Mouse (Mus musculus): ENCODE data around the gene Parp4.
A peak's percentile ranks its signal among the peaks of the same experiment; 100 is the strongest.

Gene Parp4

GRCm38 (mm10) chr14:56575416-56575815, at the start of gene Parp4, which contains the start of gene Cenpj:
Gene Parp4, plus strand, starts transcription at chr14:56575619.
Gene Cenpj, minus strand, starts transcription at chr14:56575425.
- peak; percentile 95 for DNase-seq (ENCODE audit: low read depth)

DNA sequence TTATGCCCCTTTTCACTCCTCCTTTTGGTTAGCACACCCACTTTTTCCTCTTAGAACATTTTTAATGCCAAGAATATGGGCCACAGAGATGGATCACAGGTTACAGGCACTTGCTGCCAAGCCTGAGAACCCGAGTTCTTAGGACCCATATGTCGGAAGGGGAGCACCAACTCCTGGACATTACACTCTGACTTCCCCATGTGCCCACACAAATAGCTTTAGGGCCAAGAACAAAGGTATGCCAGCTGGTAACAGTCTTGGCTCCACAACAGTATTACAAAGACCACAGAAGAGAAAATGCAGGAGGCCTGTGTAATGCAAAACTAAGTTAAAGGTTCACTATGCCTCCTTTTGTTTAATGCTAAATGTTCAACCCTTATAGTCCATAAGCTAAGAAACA, 44.6 kb upstream of the Parp4 start:
- no peak for DNase-seq (ENCODE audit: low read depth)

DNA sequence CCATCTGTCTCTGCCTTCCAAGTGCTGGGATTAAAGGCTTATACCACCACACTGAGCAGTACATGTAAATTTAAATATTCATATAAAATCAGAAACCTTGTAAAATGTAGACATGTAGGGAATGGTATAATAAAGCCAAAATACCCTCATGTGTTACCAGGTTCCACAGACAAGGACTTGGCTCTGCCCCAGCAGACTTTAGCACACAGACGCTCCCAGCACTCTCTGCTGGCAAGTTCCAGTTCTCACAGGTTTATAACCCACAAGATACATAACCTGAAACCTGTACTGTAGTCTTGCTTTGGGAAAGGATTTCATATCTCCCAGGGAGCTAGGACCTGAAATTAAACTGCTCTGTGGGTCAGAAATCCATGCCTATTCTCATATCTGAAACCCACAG, 30.5 kb upstream of the Parp4 start:
- no peak for DNase-seq (ENCODE audit: low read depth)

GRCm38 (mm10) chr14:56545491-56545890, 29.9 kb upstream of the Parp4 start:
- DNase-seq (ENCODE audit: low read depth): no peak

DNA sequence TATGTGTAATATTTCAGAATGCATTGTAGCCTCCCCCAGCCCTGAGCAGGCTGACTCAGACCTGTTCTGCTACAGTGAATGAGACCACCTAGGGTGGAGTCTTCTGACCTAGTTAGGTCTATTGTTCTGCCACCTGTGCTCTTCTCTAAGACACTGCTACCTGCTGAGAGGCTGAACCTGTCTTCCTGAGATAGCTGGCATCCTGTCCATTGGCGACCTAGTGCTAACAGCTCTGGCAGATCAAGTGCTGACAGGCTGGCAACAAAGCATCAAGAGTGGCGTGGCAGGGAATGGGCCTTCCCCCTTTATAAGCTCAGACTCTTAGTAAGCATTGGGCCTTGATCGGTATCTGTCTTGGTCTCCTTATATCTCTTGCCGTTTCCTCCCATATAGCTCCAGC, 24.5 kb upstream of the Parp4 start:
- DNase-seq (ENCODE audit: low read depth): no peak

- DNase-seq (ENCODE audit: low read depth): peak; percentile 30
Measured at GRCm38 (mm10) chr14:56552924-56553323, 22.5 kb upstream of the Parp4 start.

DNA sequence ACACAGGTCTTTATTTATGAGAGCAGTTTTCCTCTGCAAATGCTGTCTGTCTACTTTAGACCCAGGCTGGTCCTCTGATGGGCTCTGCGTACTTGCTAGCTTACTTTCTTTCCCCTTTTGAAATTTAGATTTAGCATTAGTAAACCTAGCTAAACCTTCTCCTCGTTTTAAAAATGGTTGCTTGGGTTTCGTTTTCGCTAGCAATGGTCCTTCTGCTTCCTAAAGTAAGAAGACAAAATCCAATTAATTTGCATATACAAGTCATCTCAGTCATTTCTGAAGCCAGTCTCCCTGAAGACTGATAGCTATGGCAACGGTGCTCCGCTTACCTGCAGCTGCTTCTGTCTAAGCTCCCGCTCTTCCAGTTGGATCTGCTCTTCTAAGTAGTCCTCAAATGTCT, 22.1 kb upstream of the Parp4 start:
- no peak for DNase-seq (ENCODE audit: low read depth)

GRCm38 (mm10) chr14:56554716-56555115, 20.7 kb upstream of the Parp4 start:
- peak; percentile 59 for DNase-seq (ENCODE audit: low read depth)

DNA sequence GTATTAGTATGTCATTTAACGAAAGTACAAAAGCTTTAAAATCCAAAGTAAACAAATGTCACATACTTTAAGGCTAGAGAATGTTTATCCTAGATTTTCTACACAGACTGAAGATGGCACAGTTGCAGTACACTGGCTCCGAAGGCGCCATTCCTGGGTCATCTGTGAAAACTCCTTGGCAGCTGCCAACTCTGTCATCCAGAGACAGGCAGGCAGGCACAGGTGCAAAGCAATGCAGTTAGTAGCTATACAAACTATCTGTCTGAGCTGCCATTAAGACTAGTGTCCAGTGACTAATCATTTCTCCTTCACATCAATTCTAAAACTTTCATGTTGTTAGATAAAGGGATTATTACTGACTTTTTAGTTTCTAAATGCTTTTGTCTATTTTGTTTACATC, 16.3 kb upstream of the Parp4 start:
- no peak for DNase-seq (ENCODE audit: low read depth)

- DNase-seq (ENCODE audit: low read depth): peak; percentile 40
Measured at GRCm38 (mm10) chr14:56567476-56567875, 7.9 kb upstream of the Parp4 start.

GRCm38 (mm10) chr14:56569041-56569440, 6.4 kb upstream of the Parp4 start:
- DNase-seq (ENCODE audit: low read depth): peak; percentile 51

GRCm38 (mm10) chr14:56571310-56572093, 3.9 kb upstream of the Parp4 start:
- peak; percentile 98 for DNase-seq (ENCODE audit: low read depth)

GRCm38 (mm10) chr14:56572546-56572945, 2.9 kb upstream of the Parp4 start:
- DNase-seq (ENCODE audit: low read depth): no peak

DNA sequence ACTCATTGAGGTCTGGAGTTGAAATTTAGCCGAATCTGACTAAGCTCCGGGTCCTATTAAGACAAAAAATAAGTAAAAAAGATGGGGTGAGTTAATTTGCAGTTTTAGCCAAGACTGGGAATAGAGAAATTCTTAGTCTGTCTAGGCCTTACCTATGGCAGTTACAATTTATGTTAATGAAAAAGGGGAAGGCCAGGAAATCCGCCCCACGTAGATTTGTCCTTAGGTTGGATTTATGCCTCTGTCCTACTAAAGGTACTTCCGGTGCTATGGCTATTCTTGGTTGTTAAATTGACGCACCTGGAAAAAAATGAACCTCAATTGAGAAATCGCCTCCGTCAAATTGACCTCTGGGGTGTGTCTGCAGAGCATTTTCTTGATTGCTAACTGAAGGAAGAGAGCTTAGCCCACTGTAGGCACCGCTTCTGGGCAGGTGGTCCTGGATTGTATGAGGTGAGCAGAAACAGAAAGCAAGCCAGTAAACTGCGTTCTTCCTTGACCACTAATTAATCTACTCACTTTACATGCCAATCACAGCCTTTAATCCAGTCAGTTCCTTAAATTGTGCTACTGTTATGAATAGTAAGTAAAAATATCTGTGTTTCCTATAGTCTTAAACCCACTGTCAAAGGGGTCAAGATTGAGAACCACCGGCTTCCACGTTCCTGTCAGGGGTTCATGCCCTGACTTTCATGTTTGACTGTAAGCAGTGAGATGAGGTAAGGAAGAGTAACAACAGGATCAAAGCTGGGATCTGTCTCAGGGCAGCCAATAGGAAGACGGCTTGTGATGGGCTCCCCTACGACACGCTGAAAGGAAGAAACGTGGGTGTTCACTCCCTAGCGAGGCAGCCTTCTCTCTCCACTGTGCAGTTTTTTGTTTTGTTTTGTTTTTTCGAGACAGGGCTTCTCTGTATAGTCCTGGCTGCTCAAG, 816 bp downstream of the Parp4 start:
- no peak for DNase-seq (ENCODE audit: low read depth)

GRCm38 (mm10) chr14:56579011-56579410, 3.6 kb downstream of the Parp4 start:
- DNase-seq (ENCODE audit: low read depth): no peak

DNA sequence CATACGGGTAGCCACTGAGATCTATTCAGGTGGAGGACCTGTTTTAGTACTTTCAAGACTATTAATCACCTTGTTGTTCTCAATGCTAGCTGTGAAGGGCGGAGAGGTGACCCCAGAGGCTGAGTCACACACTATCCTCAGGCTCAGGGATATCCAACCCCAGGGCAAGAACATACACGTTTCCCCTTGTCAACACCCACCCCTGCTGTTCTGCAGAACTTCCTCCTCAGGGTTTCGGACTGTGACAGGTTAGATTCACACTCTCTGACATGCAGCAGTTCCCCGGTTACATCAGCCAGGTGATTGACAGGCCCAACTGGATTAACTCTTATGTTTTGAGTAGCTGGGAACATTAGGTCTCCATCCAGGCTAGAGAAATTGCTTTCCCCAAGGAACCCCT, 5.7 kb downstream of the Parp4 start:
- peak; percentile 41 for DNase-seq (ENCODE audit: low read depth)

DNA sequence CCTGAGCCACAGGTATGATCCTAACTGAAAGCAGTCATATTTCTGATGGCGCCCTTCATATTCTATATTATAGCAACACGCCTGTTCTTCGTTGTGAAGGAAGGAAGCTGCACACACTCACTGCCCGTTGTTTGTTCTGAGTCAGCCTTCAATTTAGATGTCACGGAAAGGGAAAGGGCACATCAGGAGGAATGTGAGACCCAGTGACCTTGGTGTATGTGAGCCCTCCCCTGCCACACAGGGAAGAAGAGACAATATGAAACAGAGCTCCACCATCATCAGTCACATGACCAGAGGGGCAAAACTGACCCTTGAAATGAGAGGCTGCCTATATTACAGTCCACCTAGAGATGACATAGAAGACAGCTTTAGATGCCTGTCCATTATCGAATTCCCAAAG, 6.9 kb downstream of the Parp4 start:
- peak; percentile 33 for DNase-seq (ENCODE audit: low read depth)

GRCm38 (mm10) chr14:56592191-56592590, 16.8 kb downstream of the Parp4 start:
- DNase-seq (ENCODE audit: low read depth): no peak

DNA sequence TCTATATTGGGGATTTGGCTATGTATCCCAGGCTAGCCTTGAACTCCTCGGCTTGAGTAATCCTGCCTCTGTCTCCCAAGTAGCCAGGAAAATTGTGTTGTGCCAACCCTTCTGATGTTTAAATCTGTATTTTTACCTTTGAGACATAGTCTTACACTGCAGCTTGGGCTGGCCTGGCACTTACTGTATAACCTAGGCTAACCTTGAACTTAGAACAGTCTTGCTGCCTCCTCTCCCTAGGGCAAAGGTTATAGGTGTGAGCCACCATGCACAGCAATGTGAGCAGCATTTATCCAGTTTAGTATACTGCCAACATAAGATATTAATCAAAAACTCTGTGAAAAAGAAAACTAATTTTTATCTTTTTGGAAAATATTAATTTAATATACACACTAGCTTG, 19.4 kb downstream of the Parp4 start:
- no peak for DNase-seq (ENCODE audit: low read depth)

DNA sequence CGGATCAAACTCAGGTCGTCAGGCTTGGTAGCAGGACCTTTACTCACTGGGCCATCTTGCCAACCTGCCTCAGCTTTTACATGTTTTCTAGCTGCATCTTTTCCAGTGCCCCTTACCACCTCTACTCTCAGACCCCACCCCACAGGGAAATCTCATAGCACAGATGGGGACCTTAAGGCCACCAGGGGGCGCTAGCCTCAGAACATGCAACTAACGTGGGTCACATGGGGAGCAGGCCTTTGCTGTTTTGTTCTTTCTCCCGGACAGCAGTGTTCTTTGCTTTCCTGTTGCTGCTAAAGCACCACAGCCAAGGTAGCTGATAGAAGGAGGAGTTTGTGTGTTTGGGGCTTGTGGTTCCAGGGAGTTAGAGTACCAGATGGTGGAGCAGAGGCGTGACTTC, 23.3 kb downstream of the Parp4 start:
- DNase-seq (ENCODE audit: low read depth): peak; percentile 65

DNA sequence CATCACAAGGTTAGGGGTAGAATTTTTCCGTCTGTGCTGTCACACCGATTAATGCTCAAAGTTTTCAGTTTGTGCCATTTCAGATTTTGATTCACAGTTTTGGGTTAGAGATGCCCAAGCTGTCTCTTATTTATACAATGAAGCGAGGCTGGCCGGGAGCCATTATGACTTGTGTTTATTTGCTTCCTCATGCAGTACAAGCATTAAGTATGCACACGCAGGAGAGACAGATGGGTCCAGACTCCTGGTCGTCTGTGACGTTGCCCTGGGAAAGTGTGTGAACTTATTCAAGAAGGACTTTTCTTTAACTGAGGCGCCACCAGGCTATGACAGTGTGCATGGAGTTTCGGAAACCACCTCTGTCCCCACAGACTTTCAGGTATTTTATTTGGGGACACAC, 26.6 kb downstream of the Parp4 start:
- DNase-seq (ENCODE audit: low read depth): no peak

GRCm38 (mm10) chr14:56604438-56604837, 29.0 kb downstream of the Parp4 start:
- DNase-seq (ENCODE audit: low read depth): no peak

DNA sequence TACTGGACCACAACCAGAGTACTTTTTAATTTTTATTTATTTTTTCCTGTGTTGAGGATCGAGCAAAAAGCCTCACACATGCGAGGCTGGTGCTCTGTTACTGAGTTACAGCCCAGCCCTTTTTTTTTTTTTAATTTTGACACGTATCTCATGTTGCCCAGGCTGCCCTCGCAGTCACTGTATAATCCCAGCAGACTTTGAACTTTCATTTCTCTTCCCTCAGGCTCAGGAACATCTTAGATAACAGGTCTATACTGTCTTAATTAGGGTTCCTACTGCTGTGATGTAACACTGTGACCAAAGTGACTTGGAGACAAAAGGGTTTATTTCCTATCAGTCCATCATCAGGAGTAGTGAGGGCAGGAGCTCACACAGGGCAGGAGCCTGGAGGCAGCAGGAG, 29.7 kb downstream of the Parp4 start:
- no peak for DNase-seq (ENCODE audit: low read depth)
